Mouse (Mus musculus) kidney, embryonic 14.5 days (tissue): ENCODE results near the gene Aplnr. TPM values are rescaled to one million over a fixed set of nuclear protein-coding genes. Genes with fewer than 3 reads are reported as not detected.
A peak's percentile ranks its signal among the peaks of the same experiment; 100 is the strongest.

Source experiments
- ATAC-seq: fragments of 200-750 bp; cut with Nextera tagmentation; 2 replicates; pipeline ENCODE4 v1.8.0; 2017; ENCODE audit warnings: moderate number of reproducible peaks, mild to moderate bottlenecking, moderate TSS enrichment, moderate library complexity; ENCODE audit not compliant: low FRiP score, low TSS enrichment
- H3K27ac ChIP-seq: fragments of 300-500 bp; sonication (generic); 2 replicates; pipeline ENCODE4 v1.5.1; 2014; ENCODE audit warnings: low read depth, mild to moderate bottlenecking, low read length, moderate library complexity, mixed read lengths
- H3K27me3 ChIP-seq: fragments of 300-500 bp; sonication (generic); 2 replicates; pipeline ENCODE4 v1.6.1; 2014; ENCODE audit warnings: mild to moderate bottlenecking, low read length; ENCODE audit not compliant: control insufficient read depth, insufficient read depth
- H3K36me3 ChIP-seq: fragments of 300-500 bp; sonication (generic); 2 replicates; pipeline ENCODE4 v1.6.1; 2014; ENCODE audit warnings: low read length, mixed read lengths; ENCODE audit not compliant: control insufficient read depth, insufficient read depth
- H3K4me1 ChIP-seq: fragments of 300-500 bp; sonication (generic); 2 replicates; pipeline ENCODE4 v1.6.1; 2014; ENCODE audit warnings: low read length, mixed read lengths; ENCODE audit not compliant: control insufficient read depth, insufficient read depth
- H3K4me2 ChIP-seq: fragments of 300-500 bp; sonication (generic); replicated peaks from 2 replicates; pipeline ENCODE4 v1.6.1; 2014; ENCODE audit warnings: low read depth, mild to moderate bottlenecking, low read length
- H3K4me3 ChIP-seq: fragments of 300-500 bp; sonication (generic); 2 replicates; pipeline ENCODE4 v1.5.1; 2014; ENCODE audit warnings: mild to moderate bottlenecking, low read length
- H3K9ac ChIP-seq: fragments of 300-500 bp; sonication (generic); 2 replicates; pipeline ENCODE4 v1.6.1; 2014; ENCODE audit warnings: low read depth, mild to moderate bottlenecking, low read length, moderate library complexity
- H3K9me3 ChIP-seq: fragments of 300-500 bp; sonication (generic); 2 replicates; pipeline ENCODE4 v1.6.1; 2016; ENCODE audit warnings: low read length; ENCODE audit not compliant: control insufficient read depth
- WGBS: fragments of 180-500 bp; shearing (Covaris S2); extraction: QIAGEN DNeasy Blood & Tissue Kit; methylation state at CpG from one replicate; pipeline ENCODE4 v1.1.7; 2014; 5-methylcytosine and 5-hydroxymethylcytosine counted together
- polyA plus RNA-seq: library from polyadenylated mRNA; unstranded; fragments of >200 nt; fragmentation: Nextera tagmentation; extraction: Ambion mirVana; gene quantifications from 2 replicates; pipeline ENCODE4 v1.2.1, GENCODE M21; 2014

Aplnr gene
- polyA plus RNA-seq, 1 experiment from 2014 or later: 67.7 TPM

DNA sequence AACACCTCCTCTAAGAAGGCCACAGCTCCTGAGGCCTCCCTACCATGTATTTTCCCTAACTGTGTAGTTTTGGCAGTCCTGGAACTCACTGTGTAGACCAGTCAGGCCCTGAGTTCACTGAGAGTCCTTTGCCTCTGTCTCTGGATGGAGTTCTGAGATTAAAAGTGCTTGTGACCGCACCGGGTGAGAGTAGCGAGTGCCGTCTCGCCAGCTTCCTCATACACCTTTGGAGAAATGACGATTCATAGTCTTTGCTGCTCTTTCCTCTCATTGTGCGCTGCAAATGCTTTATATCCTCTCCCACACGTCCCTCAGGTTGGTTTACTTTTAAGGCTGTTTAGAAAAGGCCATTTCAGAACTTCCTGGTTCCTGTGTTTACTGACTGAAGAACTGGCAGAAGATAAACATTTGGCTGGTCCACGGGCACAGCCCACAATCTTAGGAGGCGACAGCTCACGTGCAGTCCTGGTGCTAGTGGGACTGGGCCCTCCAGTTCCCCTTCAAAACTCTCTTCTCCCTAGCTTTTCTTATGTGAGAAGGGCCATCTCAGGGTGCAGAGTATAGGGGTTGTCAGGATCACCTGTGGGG lies 30.5 kb upstream of the Aplnr start:
- WGBS: 56% methylated on average over 11 of the region's 11 CpGs
- no peaks in the 10 kb centered on the region for H3K4me1 ChIP-seq
- no peaks in the 10 kb centered on the region; the same call in 1 of the 2 replicates for H3K9me3 ChIP-seq
- no peak overlapping the region for H3K27ac ChIP-seq
- H3K4me2 ChIP-seq: no peak overlapping the region
- no peak overlapping the region for H3K9ac ChIP-seq
- no peak overlapping the region for H3K4me3 ChIP-seq
- no peak for ATAC-seq
- H3K27me3 ChIP-seq: no peaks in the 10 kb centered on the region
- no peaks in the 10 kb centered on the region for H3K36me3 ChIP-seq

- Histone ChIP-seq H3K4me3 (no peak overlapping the region), H3K36me3 (no peaks in the 10 kb centered on the region), H3K9ac (no peak overlapping the region), H3K27ac (no peak overlapping the region), H3K27me3 (no peaks in the 10 kb centered on the region), H3K4me2 (no peak overlapping the region), H3K4me1 (no peaks in the 10 kb centered on the region), H3K9me3 (no peaks in the 10 kb centered on the region)
- ATAC-seq: no peak
- 60% methylated on average over 7 of the region's 7 CpGs for WGBS
These were observed 29.8 kb upstream of the Aplnr start for GRCm38 (mm10) chr2:85106068-85106790.

- WGBS: 62% methylated on average over 4 of the region's 4 CpGs
- H3K4me3 ChIP-seq: no peak overlapping the region
- no peaks in the 10 kb centered on the region for H3K4me1 ChIP-seq
- no peak overlapping the region for H3K4me2 ChIP-seq
- H3K36me3 ChIP-seq: no peaks in the 10 kb centered on the region
- no peak overlapping the region for H3K27ac ChIP-seq
- H3K9me3 ChIP-seq: no peaks in the 10 kb centered on the region
- ATAC-seq: no peak; the same call in 1 of the 2 replicates
- no peak overlapping the region for H3K9ac ChIP-seq
- no peaks in the 10 kb centered on the region for H3K27me3 ChIP-seq
These were observed 29.1 kb upstream of the Aplnr start for GRCm38 (mm10) chr2:85106941-85107340.

DNA sequence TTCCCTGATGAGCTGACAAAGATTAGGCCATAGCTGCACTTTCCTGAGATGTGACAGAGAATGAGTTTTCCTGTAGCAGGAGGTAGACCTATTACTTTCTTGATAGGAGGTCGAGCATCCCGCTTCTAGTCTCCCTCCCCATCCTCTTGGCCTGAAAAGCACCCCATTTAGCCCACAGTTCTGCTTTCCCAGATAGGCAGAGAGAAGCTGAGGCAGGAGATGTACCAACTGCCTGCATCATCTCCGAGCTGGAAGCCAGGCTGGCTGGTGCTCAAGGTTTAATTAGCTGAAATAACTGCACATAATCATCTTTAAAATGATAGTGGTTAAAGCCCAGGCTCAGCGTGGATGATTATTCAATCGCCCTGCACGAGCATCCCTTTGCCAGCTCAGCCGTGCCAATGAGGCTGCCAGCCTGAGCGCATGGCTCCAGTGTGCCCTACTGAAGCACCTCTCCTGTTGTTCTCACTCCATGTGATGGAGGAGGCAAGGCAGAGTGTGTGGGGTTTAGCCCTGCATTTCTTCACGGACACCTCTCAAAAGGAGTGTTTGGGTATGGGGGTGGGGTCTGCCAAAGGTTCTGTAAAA lies 25.6 kb upstream of the Aplnr start:
- ATAC-seq: no peak
- H3K27ac ChIP-seq: no peak overlapping the region
- H3K4me3 ChIP-seq: no peak overlapping the region
- H3K9me3 ChIP-seq: no peaks in the 10 kb centered on the region
- no peak overlapping the region for H3K4me2 ChIP-seq
- H3K9ac ChIP-seq: no peak overlapping the region
- H3K4me1 ChIP-seq: no peaks in the 10 kb centered on the region
- WGBS: 79% methylated on average over 9 of the region's 9 CpGs
- no peaks in the 10 kb centered on the region for H3K36me3 ChIP-seq
- no peaks in the 10 kb centered on the region for H3K27me3 ChIP-seq

- no peak overlapping the region for H3K4me3 ChIP-seq
- no peak overlapping the region for H3K4me2 ChIP-seq
- H3K4me1 ChIP-seq: no peaks in the 10 kb centered on the region
- peak; percentile 69; the same call in 1 of the 2 replicates for ATAC-seq
- H3K9me3 ChIP-seq: no peaks in the 10 kb centered on the region
- no peaks in the 10 kb centered on the region for H3K27me3 ChIP-seq
- 34% methylated on average over 5 of the region's 5 CpGs for WGBS
- H3K27ac ChIP-seq: no peak overlapping the region
- H3K36me3 ChIP-seq: no peaks in the 10 kb centered on the region
- H3K9ac ChIP-seq: no peak overlapping the region
These were observed 12.7 kb upstream of the Aplnr start for GRCm38 (mm10) chr2:85123187-85123868.

- ATAC-seq: peak; percentile 92
- 33% methylated on average over 1 of the region's 1 CpGs for WGBS
- no peak overlapping the region for H3K4me2 ChIP-seq
These were observed 12.0 kb upstream of the Aplnr start for GRCm38 (mm10) chr2:85123869-85124535.

DNA sequence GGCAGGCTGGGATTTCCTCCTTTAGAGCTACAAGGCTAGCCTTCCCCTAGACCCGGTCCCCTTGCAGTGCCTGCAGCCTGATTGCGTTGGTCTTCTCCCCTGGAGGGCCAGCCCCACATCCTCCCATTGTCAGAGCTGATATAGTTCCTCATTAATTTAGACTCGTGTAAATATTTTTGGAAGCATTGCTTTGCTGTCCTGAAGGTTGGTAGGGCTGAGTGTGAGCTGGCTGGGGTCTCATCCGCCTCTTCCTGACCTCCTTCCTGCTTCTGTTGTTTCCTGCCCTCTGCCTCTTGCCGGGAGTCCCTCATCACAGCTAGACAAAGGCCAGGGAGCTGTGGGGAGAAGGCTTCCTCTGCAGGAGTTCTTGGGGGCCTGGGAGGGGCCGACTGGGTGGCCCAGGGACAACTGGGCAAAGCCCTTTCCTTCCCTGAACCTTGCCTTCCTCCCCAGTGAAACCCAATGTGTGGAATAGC lies 6.5 kb upstream of the Aplnr start:
- ATAC-seq: peak; percentile 71
- Histone ChIP-seq H3K27me3 (no peaks in the 10 kb centered on the region), H3K36me3 (no peaks in the 10 kb centered on the region), H3K9me3 (no peaks in the 10 kb centered on the region), H3K4me1 (peaks cover 3% of the 10 kb centered on the region; the same call in 1 of the 2 replicates), H3K4me3 (no peak overlapping the region), H3K27ac (peak overlapping the region; percentile 56; the same call in 1 of the 2 replicates), H3K9ac (no peak overlapping the region), H3K4me2 (no peak overlapping the region)
- 35% methylated on average over 6 of the region's 6 CpGs for WGBS

More at GRCm38 (mm10) chr2:85123869-85124535, 12.0 kb upstream of the Aplnr start:
- Histone ChIP-seq H3K36me3 (no peaks in the 10 kb centered on the region), H3K27ac (no peak overlapping the region), H3K27me3 (no peaks in the 10 kb centered on the region), H3K4me1 (no peaks in the 10 kb centered on the region), H3K4me3 (no peak overlapping the region), H3K9me3 (no peaks in the 10 kb centered on the region), H3K9ac (no peak overlapping the region)

- Histone ChIP-seq H3K36me3 (no peaks in the 10 kb centered on the region), H3K9ac (no peak overlapping the region), H3K27me3 (no peaks in the 10 kb centered on the region; the same call in 1 of the 2 replicates), H3K4me3 (no peak overlapping the region), H3K9me3 (no peaks in the 10 kb centered on the region), H3K27ac (no peak overlapping the region; the same call in 1 of the 2 replicates), H3K4me1 (peaks cover 3% of the 10 kb centered on the region; the same call in 1 of the 2 replicates), H3K4me2 (no peak overlapping the region)
- no peak for ATAC-seq
- WGBS: 13% methylated on average over 2 of the region's 2 CpGs
These were observed 4.8 kb upstream of the Aplnr start for GRCm38 (mm10) chr2:85131226-85131625.
